Mouse (Mus musculus): ENCODE results near the gene Hhipl1.

GRCm38 (mm10) chr12:108303778-108304365, 2.2 kb upstream of the Hhipl1 start:
- no peak for TF ChIP-seq CTCF (IDR thresholded peaks at IDR 0.05; ENCODE audit: low read depth)
- no peak for TF ChIP-seq EP300 (optimal IDR thresholded peaks at IDR 0.05)
